Mouse (Mus musculus): ENCODE measurements around the gene Exosc1. TPM values are rescaled to one million over a fixed set of nuclear protein-coding genes. Genes with fewer than 3 reads are reported as not detected.

Exosc1 gene
- total and polyA plus RNA-seq, 3 experiments = 56.6 to 109 (median 68.6) TPM

GRCm38 (mm10) chr19:41933179-41934086 lies at the start of gene Exosc1, which contains the start of gene Zdhhc16 (continued):
- peak; percentile 92 for TF ChIP-seq MAX (IDR thresholded peaks at IDR 0.05; ENCODE audit: low read length)

GRCm38 (mm10) chr19:41982791-41983150 lies 49.5 kb upstream of the Exosc1 start:
- Histone ChIP-seq H3K4me2 (ENCODE audit: insufficient read depth, low read depth, poor library complexity, severe bottlenecking) (peak overlapping the region; percentile 83), H3K9ac (ENCODE audit: insufficient read depth, low read depth) (no peak overlapping the region), H3K4me1 (ENCODE audit: control insufficient read depth in 1 of 2, insufficient read depth in 2 of 2) (peaks cover 0 to 29% of the 10 kb centered on the region in 2 experiments; a peak in 2 of 4 replicates), H3K36me3 (replicated peaks in 1 of 2; ENCODE audit: control insufficient read depth in 1 of 2, insufficient read depth in 1 of 2, low read length in 1 of 2) (peaks cover 0 to 7% of the 10 kb centered on the region in 2 experiments), H3K79me2 (replicated peaks; ENCODE audit: control insufficient read depth, extremely low read depth, insufficient read depth, poor library complexity, severe bottlenecking) (peaks cover 16% of the 10 kb centered on the region), H3K27ac (ENCODE audit: insufficient read depth, low read depth) (no peak overlapping the region), H3K4me3 (replicated peaks in 1 of 3; ENCODE audit: low read depth in 2 of 3, low read length in 2 of 3, poor library complexity in 1 of 3) (peak overlapping the region in 1 of 3 experiments; percentile 10), H3K27me3 (replicated peaks) (peaks cover 24% of the 10 kb centered on the region), H3K9me3 (replicated peaks; ENCODE audit: low read length) (no peaks in the 10 kb centered on the region)
- TF ChIP-seq CHD2 (IDR thresholded peaks at IDR 0.05; ENCODE audit: low read length) = no peak
- no peak for TF ChIP-seq CTCF (conservative IDR thresholded peaks at IDR 0.05 in 1 of 2, IDR thresholded peaks at IDR 0.05 in 1 of 2; ENCODE audit: low read depth in 2 of 2, low read length in 2 of 2)
- TF ChIP-seq KAT2A (IDR thresholded peaks at IDR 0.05; ENCODE audit: insufficient replicate concordance, low read length) = no peak
- no peak for TF ChIP-seq ZKSCAN1 (IDR thresholded peaks at IDR 0.05; ENCODE audit: borderline replicate concordance, low read depth, low read length)
- no peak for TF ChIP-seq NRF1 (IDR thresholded peaks at IDR 0.05; ENCODE audit: low read depth, low read length)
- TF ChIP-seq EP300 (IDR thresholded peaks at IDR 0.05; ENCODE audit: low read length) = no peak
- TF ChIP-seq BHLHE40 (IDR thresholded peaks at IDR 0.05; ENCODE audit: low read depth, low read length) = no peak
- no peak for TF ChIP-seq MAZ (IDR thresholded peaks at IDR 0.05; ENCODE audit: low read depth, low read length)
- no peak for TF ChIP-seq MXI1 (IDR thresholded peaks at IDR 0.05; ENCODE audit: low read depth, low read length)
- TF ChIP-seq JUND (conservative IDR thresholded peaks at IDR 0.05; ENCODE audit: low read depth, low read length) = no peak
- TF ChIP-seq ELF1 (IDR thresholded peaks at IDR 0.05; ENCODE audit: low read depth, low read length) = no peak
- TF ChIP-seq RCOR1 (conservative IDR thresholded peaks at IDR 0.05; ENCODE audit: low read depth, low read length) = no peak
- TF ChIP-seq GABPA (IDR thresholded peaks at IDR 0.05; ENCODE audit: insufficient replicate concordance, low read depth, low read length) = no peak
- TF ChIP-seq ZC3H11A (IDR thresholded peaks at IDR 0.05; ENCODE audit: low read depth, low read length) = no peak
- no peak for TF ChIP-seq MAX (IDR thresholded peaks at IDR 0.05; ENCODE audit: low read length)
- TF ChIP-seq ETS1 (conservative IDR thresholded peaks at IDR 0.05; ENCODE audit: low read depth, low read length) = no peak
- TF ChIP-seq ZMIZ1 (IDR thresholded peaks at IDR 0.05; ENCODE audit: low read depth, low read length) = no peak
- no peak for TF ChIP-seq HCFC1 (IDR thresholded peaks at IDR 0.05; ENCODE audit: low read depth, low read length)
- no peak for TF ChIP-seq USF1 (IDR thresholded peaks at IDR 0.05; ENCODE audit: low read depth, low read length)
- TF ChIP-seq IRF4 (IDR thresholded peaks at IDR 0.05; ENCODE audit: low read depth, low read length) = no peak
- in situ Hi-C loops (cut with MboI; ENCODE audit: low pct_ligation_motif_present, low pct_unique_long_range_greater_than_20kb, low sequenced_read_pairs) = no loop called here
- dilution Hi-C loops (cut with MboI; ENCODE audit: extremely low pct_ligation_motif_present, extremely low pct_unique_long_range_greater_than_20kb, low sequenced_read_pairs) = no loop called here
- DNase-seq (ENCODE audit: extremely low read depth) = no peak

Measured in CH12.LX (cell line).